Mouse (Mus musculus) common myeloid progenitor, adult 5-6 weeks (primary cell): Measurements from ENCODE around the gene Secisbp2l. TPM values are rescaled to one million over a fixed set of nuclear protein-coding genes. Genes with fewer than 3 reads are reported as not detected.

Source experiments
- ATAC-seq: replicated peaks from 2 replicates; pipeline ENCODE4 v1.8.0; 2016; ENCODE audit warnings: low read depth, mild to moderate bottlenecking, moderate TSS enrichment, inconsistent platforms; ENCODE audit not compliant: poor library complexity, severe bottlenecking
- total RNA-seq: library from RNA; stranded (forward); fragments of 200-1000, 187-1606 nt; gene quantifications from 2 replicates; pipeline ENCODE4 v1.2.3, GENCODE M21; 2017

The Secisbp2l gene
- 15.7 and 19.7 TPM in 2 replicates for total RNA-seq

- ATAC-seq: peak; percentile 97
Measured at GRCm38 (mm10) chr2:125782719-125783109, at the start of gene Secisbp2l. Gene Secisbp2l, minus strand, starts transcription at chr2:125782870.

GRCm38 (mm10) chr2:125829924-125830323, 47.3 kb upstream of the Secisbp2l start:
- no peak for ATAC-seq

- ATAC-seq: no peak
Measured at GRCm38 (mm10) chr2:125827898-125828297, 45.2 kb upstream of the Secisbp2l start.

GRCm38 (mm10) chr2:125826201-125826600, 43.5 kb upstream of the Secisbp2l start:
- no peak for ATAC-seq

GRCm38 (mm10) chr2:125820397-125820796, 37.7 kb upstream of the Secisbp2l start:
- ATAC-seq: no peak

- no peak for ATAC-seq
Measured at GRCm38 (mm10) chr2:125813972-125814595, 31.4 kb upstream of the Secisbp2l start.

- ATAC-seq: peak; percentile 47; the same call in 1 of the 2 replicates
Measured at GRCm38 (mm10) chr2:125811332-125811731, 28.7 kb upstream of the Secisbp2l start.

- no peak for ATAC-seq
Measured at GRCm38 (mm10) chr2:125809551-125809950, 26.9 kb upstream of the Secisbp2l start.

GRCm38 (mm10) chr2:125805826-125806225, 23.2 kb upstream of the Secisbp2l start:
- no peak for ATAC-seq

- ATAC-seq: no peak
Measured at GRCm38 (mm10) chr2:125801947-125802346, 19.3 kb upstream of the Secisbp2l start.

GRCm38 (mm10) chr2:125801038-125801437, 18.4 kb upstream of the Secisbp2l start:
- ATAC-seq: no peak

GRCm38 (mm10) chr2:125800428-125800827, 17.8 kb upstream of the Secisbp2l start:
- no peak for ATAC-seq

GRCm38 (mm10) chr2:125797872-125798271, 15.2 kb upstream of the Secisbp2l start:
- ATAC-seq: no peak

- ATAC-seq: peak; percentile 50
Measured at GRCm38 (mm10) chr2:125795118-125795517, 12.4 kb upstream of the Secisbp2l start.

- ATAC-seq: no peak
Measured at GRCm38 (mm10) chr2:125794166-125794565, 11.5 kb upstream of the Secisbp2l start.

- no peak for ATAC-seq
Measured at GRCm38 (mm10) chr2:125792879-125793261, 10.2 kb upstream of the Secisbp2l start.

GRCm38 (mm10) chr2:125792144-125792878, 9.6 kb upstream of the Secisbp2l start:
- ATAC-seq: no peak

GRCm38 (mm10) chr2:125791485-125791885, 8.8 kb upstream of the Secisbp2l start:
- ATAC-seq: peak; percentile 86

GRCm38 (mm10) chr2:125790242-125790641, 7.6 kb upstream of the Secisbp2l start:
- no peak for ATAC-seq

GRCm38 (mm10) chr2:125789265-125789664, 6.6 kb upstream of the Secisbp2l start:
- ATAC-seq: no peak

- ATAC-seq: no peak
Measured at GRCm38 (mm10) chr2:125788785-125789184, 6.1 kb upstream of the Secisbp2l start.

- 0 out of 2 replicates have a peak, but pooled peaks have one; percentile 22 for ATAC-seq
Measured at GRCm38 (mm10) chr2:125788351-125788750, 5.7 kb upstream of the Secisbp2l start.
